Mouse (Mus musculus): ENCODE measurements around the gene Gstk1.

Gstk1 gene

GRCm38 (mm10) chr6:42270817-42271216 lies 25.1 kb downstream of the Gstk1 start:
- DNase-seq, result no peak

GRCm38 (mm10) chr6:42276151-42276550 lies 30.4 kb downstream of the Gstk1 start:
- no peak for DNase-seq

- DNase-seq, result no peak
Observed at GRCm38 (mm10) chr6:42282865-42283528, 37.3 kb downstream of the Gstk1 start.

- no peak for DNase-seq
Observed at GRCm38 (mm10) chr6:42286448-42286847, 40.7 kb downstream of the Gstk1 start, which contains the start of gene Clcn1. Gene Clcn1 (plus strand): TSS chr6:42286685.

DNA sequence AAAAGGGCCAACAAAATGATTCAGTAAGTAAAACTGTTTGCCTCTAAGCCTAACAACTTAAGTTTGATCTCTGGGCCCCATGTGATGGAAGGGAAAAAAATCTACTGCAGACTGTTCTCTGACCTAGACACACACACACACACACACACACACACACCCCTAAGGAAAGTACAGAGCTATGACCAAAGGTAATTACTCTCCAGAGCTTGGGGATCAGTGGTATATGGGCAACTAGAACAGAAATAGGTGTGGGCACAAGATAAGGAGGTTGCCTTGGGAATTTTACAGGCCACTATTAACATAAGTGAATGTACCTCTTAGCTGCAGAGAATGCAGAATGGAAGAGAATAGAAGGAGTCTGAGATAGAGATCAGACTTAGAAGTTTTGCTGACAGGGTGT lies 41.8 kb downstream of the Gstk1 start:
- DNase-seq, result no peak

DNA sequence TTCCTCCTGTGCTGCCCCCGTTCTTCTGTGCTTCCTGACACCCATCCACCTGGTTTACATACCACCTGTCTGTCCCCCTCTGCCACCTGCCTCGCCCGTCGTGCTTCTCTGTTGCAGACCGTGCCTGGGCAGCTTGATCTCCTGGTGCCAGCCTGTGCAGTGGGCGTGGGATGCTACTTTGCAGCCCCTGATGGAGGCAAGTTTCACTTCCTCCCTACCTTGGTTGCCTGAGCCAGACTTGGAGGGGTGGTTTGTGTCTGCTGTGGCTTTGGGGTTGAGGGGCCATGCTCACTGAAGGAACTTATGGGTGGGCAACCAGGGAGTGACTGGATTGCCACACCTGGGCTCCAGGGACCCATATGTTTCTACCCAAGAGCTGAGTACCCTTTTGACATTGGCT lies 47.6 kb downstream of the Gstk1 start:
- no peak for DNase-seq

DNA sequence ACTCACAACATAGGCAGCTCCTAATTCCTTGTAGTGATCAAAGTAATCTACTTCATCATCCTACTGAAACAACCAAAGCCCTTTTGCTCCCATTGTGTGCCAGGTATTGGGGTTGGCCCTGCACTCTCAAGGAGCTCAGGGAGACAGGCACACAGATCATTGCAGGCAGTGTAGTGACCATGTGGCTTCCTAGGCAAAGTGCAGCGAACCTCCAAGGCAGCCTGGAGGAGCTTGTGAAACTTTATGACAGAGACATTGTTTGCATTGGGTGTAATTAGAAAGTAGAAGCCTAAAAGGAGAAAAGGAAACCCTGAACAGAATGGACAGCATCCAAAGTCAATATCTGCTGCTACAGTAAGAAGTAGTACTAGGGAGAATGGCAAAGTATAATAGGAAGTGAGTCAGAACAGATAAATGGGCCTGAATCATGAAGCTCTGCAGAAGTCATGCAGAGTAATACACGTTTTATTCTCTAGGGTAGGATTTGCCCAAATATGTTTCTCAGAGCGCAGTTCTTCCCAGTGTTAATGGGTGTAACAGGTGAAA lies 49.9 kb downstream of the Gstk1 start:
- DNase-seq, result peak in 1 of 2 experiments; percentile 17

- no peak for DNase-seq
Observed at GRCm38 (mm10) chr6:42299362-42299761, 53.6 kb downstream of the Gstk1 start.

Measured in lung, adult 18-20 months (tissue).